Mouse (Mus musculus): ENCODE results near the gene Ptprj. TPM values are rescaled to one million over a fixed set of nuclear protein-coding genes. Genes with fewer than 3 reads are reported as not detected.
"Not testable (repeated sequence)": the region's sequence is repeated elsewhere in the genome, so short reads cannot be mapped to it uniquely, and the experiment has no call there.

The Ptprj gene
- total RNA-seq, 2 experiments from 2014 or later: 19.1 to 26.4 TPM

DNA sequence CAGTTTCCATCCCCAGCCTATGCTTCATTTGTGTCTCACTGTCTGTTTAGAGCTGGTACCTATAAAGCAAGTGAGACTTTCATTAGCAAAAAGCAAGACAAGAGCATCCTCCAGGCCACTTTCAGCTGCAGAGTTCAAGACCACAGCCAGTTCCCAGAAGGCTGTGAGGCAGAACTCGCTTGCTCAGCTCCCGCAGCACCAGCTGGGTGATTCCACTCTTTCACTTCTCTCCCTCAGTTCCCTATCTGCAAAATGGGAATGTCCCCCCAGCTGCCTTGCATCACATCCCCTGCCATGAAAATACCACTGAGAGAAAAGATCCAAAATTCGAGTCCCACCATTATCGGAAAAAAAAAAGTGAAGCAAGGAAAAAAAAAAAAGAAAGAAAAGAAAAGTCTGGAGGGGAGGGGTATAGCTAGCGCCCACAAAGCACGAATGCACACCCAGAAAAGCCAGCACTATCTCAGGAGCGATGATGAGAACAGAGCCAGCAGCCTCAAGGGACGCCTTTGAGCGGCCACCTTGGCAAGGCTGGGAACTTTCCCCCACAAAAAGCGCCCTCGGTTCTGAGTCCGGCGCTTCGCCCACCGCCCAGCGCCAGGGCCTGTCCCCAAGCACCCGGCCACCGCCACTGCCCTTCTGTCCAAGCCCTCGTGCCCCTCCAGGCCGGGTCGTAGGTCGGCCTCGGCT lies 1.3 kb downstream of the Ptprj start:
- peak; percentile 9; the same call in 1 of the 2 replicates for ATAC-seq (replicated peaks; ENCODE audit: low FRiP score, poor library complexity, severe bottlenecking)

GRCm38 (mm10) chr2:90577451-90578279 lies 2.8 kb downstream of the Ptprj start:
- ATAC-seq (replicated peaks; ENCODE audit: low FRiP score, poor library complexity, severe bottlenecking): no peak

- no peak for ATAC-seq (replicated peaks; ENCODE audit: low FRiP score, poor library complexity, severe bottlenecking)
These were observed 3.5 kb downstream of the Ptprj start for GRCm38 (mm10) chr2:90576936-90577335.

DNA sequence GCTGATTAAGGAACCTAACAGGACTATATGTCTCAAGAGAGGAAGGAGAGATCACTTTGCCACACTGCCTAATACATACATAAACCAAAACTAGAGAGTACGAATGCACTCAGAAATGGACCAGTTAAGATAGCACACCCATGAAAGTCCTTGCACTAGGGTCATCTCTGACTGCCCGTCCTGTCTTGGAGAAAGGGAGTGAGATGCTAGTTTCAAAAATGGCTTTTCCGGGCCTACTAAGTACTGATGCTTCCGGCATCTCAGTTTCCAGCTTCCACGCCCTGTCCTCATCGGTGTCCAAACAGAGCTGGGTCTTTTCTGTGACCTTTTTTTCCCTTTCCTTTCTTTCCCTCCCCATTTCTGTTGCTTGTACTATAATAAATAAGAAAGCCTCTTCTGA lies 4.0 kb downstream of the Ptprj start:
- ATAC-seq (replicated peaks; ENCODE audit: low FRiP score, poor library complexity, severe bottlenecking): no peak

GRCm38 (mm10) chr2:90575713-90576112 lies 4.7 kb downstream of the Ptprj start:
- ATAC-seq (replicated peaks; ENCODE audit: low FRiP score, poor library complexity, severe bottlenecking): no peak

DNA sequence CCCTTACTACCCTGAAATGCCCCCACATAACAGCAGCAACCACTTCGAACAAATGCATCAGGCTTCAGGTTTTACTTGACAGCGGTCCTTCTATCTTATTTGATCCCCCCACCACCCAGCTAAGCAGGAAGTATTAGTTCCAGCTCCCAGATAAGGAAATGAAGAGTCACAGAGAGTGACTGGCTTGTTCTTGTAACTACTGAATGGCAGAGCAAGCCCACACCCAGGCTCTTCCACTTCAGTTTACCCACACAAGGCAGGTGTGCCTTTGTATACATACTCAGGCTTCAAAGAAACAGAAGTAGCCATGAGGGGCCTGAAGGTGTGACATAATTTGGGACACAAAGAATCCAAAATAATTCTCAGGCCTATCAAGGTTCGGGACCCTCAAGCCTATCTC lies 5.3 kb downstream of the Ptprj start:
- 0 out of 2 replicates have a peak, but pooled peaks have one; percentile 44 for ATAC-seq (replicated peaks; ENCODE audit: low FRiP score, poor library complexity, severe bottlenecking)

DNA sequence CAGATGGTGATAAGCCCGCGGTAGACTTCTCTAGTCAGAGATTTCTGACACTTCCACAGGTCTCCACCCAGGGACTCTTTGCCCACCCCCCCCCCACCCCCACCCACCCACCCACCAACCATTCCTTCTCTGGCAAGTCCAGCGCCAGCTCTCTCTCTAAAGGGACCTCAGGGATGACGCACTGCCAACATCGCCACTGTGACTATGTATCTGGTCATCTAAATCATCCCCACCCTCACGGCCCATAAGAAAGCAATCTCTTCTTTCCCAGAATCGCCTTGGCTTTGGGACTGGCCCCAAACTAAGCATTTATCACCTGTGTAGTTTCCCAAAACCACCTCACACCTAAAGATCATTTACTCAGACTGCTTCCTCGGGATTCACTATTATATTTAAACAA lies 5.9 kb downstream of the Ptprj start:
- ATAC-seq (replicated peaks; ENCODE audit: low FRiP score, poor library complexity, severe bottlenecking): no peak; the same call in 1 of the 2 replicates

DNA sequence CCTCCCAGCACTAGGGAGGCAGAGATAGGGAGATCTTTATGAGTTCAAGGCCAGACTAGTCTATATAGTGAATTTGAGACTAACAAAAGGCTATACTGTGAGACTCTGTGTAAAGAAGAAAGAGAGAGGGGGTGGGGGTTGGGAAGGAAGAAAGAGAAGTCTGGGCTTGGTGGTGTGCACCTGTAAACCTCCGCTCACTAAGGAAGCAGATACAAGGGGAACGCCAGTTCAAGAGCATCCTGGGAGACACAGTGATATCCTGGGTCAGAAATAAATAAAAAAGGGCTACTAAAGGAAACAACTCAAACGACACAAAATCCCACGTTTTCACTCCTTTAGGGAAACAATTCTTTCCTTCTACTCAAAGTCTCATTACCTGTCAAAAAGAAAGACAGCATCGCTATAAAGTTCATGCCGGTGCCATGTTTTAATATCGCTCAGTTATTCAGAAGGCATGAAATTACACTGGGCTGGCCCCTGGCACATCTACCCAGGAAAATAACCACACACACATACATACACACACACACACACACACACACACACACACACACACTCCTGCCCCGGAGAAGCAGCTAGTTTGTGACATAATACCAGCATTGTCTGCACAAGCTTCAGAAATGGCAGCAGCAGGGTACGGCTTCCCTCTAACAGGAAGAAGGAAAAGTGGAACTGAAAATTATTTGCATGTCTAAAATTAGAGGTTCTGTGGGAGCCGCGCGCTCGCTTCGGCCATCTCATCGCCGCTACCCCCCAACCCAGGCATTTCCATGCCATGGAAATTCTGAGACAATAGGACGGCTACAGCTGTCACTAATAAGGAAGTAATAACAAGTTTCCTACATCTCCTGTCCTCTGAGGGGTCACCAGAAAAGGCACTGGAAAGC lies 6.6 kb downstream of the Ptprj start:
- ATAC-seq (replicated peaks; ENCODE audit: low FRiP score, poor library complexity, severe bottlenecking): no peak

GRCm38 (mm10) chr2:90572126-90572525 lies 8.3 kb downstream of the Ptprj start:
- ATAC-seq (replicated peaks; ENCODE audit: low FRiP score, poor library complexity, severe bottlenecking): no peak

DNA sequence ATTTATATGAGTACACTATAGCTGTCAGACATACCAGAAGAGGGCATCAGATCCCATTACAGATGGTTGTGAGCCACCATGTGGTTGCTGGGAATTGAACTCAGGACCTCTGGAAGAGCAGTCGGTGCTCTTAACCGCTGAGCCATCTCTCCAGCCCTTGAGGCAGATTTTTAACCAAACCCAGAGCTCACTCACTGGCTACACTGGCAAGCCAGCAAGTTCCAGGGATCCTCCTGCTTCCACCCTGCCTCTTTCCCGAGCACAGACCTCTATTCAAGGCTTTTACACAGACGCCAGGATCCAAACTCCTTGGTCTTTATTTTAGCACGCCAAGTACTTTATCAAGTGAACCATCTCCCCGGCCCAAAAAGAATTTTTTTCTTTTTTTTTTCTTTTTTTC lies 9.0 kb downstream of the Ptprj start:
- ATAC-seq (replicated peaks; ENCODE audit: low FRiP score, poor library complexity, severe bottlenecking): not testable (repeated sequence)

- no peak for ATAC-seq (replicated peaks; ENCODE audit: low FRiP score, poor library complexity, severe bottlenecking)
These were observed 9.6 kb downstream of the Ptprj start for GRCm38 (mm10) chr2:90570871-90571270.

GRCm38 (mm10) chr2:90570216-90570615 lies 10.2 kb downstream of the Ptprj start:
- ATAC-seq (replicated peaks; ENCODE audit: low FRiP score, poor library complexity, severe bottlenecking): no peak

GRCm38 (mm10) chr2:90568961-90569481 lies 11.4 kb downstream of the Ptprj start:
- ATAC-seq (replicated peaks; ENCODE audit: low FRiP score, poor library complexity, severe bottlenecking): no peak

DNA sequence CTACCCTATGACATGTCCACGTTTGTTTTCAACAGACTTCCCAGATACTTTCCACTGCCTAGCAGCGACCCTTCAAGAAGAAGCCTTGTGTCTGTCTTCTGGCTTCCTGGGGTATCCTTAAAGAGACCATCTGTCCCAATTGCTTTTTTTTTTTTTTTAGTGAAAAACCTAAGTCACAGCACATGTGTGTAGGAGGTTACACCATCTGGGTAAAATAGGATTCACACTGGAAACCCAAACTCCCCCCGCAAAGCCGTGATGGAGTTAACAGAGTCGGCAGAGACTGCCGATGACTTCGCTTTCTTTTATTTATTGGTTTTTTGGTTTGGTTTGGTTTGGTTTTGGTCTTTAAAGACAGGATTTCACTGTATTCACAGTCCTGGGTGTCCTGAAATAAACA lies 12.4 kb downstream of the Ptprj start:
- ATAC-seq (replicated peaks; ENCODE audit: low FRiP score, poor library complexity, severe bottlenecking): no peak

DNA sequence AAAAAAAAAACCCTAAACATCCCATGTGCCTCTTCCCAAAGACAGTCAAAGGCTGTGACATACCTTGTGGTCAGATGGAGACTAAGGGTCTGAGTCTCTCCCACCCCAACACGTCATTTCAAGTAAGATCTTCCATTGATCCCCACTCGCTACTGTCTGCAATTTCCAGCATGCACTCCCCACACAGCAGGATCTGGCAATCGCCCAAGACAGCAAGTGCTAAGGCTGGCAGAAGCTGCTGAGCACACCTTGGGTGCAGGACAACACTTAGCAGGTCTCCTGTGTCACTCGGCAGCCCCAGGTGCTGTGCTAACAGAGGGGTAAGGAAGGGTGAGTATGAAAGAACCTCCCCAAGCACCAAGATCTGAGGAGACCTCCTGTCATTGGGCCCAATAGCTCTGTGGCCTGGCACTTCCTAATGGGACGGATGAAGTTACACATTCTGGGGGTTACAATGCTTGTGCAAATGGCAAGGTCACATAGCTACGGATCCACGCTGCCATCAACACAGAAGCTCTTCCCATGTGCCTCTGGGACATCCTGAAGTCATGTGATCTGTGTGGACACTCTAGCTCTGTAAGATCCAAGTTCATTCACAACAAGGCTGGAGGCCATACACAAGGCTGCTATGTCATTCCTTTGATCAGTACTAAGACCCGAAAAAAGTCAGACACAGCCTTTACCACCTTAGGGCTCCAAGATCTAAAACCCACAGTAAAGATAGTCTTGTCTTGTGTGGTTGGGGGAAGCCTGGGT lies 13.5 kb downstream of the Ptprj start:
- ATAC-seq (replicated peaks; ENCODE audit: low FRiP score, poor library complexity, severe bottlenecking): peak; percentile 58

GRCm38 (mm10) chr2:90566046-90566445 lies 14.4 kb downstream of the Ptprj start:
- ATAC-seq (replicated peaks; ENCODE audit: low FRiP score, poor library complexity, severe bottlenecking): peak; percentile 83

DNA sequence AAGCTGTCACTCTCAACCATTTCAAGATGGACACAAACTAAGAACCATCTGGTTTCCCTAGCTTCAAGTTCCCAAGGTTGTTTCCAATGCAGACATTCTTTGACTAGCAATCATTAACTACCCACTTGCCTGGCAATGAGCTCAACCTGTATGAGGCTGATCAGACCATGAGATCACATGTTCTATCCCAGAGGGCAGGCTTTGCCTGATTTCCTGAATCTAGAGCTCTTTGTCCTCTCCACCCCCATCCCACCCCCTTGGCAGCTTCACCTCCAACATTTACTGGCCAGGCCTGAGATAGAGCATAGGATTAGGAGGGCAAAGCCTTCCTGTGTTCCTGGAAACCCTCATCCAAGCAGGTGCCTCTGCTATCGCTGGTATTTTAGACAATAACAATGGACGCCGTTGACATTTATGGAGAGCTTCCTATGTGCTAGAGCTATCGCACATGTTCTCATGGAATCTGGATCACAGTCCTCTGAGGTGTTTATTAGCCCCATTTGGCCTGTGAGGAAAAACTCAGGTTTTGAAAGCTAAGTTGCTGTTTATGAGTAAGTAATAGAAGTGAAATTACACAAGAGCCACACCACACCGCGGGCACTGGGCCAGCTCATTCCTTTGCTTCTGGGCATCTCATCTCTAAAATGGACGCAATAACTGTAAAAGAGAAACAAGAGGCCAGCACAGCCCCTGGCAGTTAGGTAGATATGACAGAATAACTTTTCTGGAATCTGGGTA lies 15.1 kb downstream of the Ptprj start:
- no peak for ATAC-seq (replicated peaks; ENCODE audit: low FRiP score, poor library complexity, severe bottlenecking)

DNA sequence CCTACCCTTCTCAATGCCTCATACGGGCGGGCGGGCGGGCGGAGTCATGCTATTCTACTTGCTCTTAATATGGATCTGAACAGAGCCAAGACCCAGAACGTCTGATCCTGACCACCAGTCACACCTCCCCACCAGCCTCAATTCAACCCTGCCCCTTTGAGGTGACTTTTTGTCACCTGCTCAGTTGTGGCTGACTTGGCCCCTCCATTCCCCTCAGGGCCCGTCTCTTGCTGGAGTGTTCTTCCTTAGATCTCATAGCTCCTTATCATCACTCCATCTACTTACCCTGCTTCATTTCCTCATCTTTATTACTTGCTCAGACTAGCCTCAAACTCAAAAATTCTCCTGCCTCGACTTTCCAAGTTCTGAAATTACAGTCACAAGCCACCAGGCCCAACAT lies 15.9 kb downstream of the Ptprj start:
- no peak for ATAC-seq (replicated peaks; ENCODE audit: low FRiP score, poor library complexity, severe bottlenecking)

DNA sequence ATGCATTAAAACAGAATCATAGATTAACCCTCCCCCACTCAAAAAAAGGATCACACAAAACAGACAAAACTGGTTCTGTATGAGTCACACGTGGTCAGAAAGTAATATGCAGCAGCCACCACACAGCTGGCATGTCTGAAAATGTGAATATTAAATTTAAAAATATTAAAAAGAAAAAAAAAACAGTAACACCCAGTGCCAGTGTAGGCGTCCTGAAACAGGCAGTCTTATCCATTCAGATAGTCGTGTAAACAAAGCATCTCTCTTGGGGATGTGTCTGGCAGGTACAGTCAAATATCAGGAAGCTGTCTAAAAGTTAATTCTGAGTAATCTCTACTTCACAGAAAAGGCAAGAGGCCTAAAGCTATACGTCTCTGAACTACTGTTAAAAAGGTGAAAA lies 17.3 kb downstream of the Ptprj start:
- ATAC-seq (replicated peaks; ENCODE audit: low FRiP score, poor library complexity, severe bottlenecking): no peak

Measured in erythroid progenitor cell, adult 5-6 weeks (primary cell).